Mouse (Mus musculus): Measurements from ENCODE around the gene Il23a.
"Not testable (repeated sequence)": the region's sequence is repeated elsewhere in the genome, so short reads cannot be mapped to it uniquely, and the experiment has no call there.

Il23a gene
- long read RNA-seq, experiment 1, result 0 reads
- long read RNA-seq, experiment 2, result 0 reads

DNA sequence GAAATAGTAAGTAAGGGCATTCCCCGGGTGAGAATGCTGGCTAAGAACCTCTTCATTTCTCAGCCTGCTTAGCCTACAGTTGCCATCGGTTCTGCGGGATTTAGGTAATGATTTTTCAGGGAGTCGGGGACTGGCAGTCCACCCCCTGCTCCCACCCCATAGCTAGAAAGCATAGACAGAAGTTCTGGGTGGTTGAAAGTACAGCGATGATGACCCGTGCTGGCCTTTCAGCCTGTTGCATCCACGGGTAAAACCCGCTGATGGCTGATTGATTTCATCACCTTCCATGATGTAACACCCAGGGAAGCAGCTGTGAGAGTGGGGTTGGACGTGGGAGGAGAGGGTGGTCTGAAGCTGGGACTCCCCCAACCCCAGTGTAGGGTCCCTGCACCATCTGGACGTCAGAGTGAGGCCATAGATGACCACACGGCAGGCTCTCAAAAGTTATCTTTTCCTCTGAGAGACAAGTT is at the start of gene Il23a:
Il23a (minus strand) TSS at position 51 of the 470 bp plus-strand sequence.
- intact Hi-C loops (cut with DNase I), result no loop called here

DNA sequence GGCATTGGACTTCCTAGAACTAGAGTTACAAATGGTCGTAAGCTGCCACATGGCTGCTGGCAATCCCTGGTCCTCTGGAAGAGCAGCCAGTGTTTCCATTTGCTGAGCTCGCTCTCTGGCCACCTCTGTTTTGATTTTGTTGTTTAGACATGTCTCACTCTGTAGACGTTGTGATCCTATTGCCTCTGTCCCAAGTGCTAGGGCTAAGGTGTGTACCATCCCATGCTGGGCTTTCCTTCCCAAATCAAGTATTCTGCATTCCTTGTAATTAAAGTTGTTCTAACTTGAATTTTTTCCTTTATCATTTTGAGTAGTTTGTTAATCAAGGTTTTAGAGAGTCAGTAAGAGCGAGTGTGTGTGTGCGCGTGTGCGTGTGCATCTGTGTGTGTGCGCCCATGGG is 49.0 kb upstream of the Il23a start:
- intact Hi-C loops (cut with DNase I), result no loop called here

DNA sequence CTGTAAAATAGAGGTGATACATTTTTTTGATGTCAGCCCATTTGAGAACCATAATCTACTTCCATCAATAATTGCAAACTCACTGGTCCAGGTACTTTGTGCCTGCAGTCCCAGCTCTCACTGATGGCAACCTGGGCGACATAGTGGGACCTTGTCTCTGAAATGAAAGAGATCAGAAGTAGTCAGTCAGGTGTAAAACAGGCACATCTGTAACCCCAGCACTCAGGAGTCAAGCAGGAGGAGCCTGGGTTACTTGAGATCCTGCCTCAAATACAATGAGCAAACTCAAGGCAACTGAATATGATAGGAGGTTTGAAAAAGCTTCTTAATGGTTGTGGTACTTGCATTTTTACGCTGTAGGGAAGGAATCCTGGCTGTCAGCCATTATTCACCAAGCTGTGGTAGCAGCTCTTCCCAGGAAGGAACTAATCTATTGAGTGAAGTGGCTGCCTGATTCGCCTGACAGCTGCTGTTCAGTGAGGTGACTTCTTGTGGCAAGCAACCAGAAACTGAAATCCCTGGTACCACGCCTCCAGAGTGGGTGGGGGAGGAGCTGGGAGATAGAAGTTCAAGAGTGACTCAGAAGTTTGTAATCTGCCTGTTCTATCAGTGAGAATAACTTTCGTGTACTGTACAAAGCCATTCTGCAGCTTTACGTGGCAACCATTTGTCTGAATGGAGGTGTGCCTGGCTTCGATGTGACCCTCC is 46.2 kb upstream of the Il23a start:
- intact Hi-C loops (cut with DNase I), result no loop called here

DNA sequence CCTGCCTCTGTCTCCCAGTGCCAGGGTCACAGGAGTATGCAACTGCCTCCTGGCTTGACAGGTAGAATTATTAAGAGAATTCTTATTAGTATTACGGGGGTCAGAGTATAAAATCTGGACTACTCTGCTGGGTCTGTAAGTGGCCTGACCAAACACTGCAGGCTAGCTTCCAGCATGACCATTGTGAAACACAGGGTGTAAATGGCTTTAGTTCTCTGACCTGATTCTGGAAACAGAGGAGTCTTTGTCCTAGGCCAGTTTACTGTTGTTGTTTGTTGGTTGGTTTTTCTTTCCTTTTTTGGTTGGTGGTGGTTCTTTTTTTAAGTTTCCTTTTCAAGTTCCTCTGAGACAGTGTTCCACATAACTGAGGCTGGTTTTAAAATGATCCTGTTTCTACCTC is 44.9 kb upstream of the Il23a start:
- intact Hi-C loops (cut with DNase I), result no loop called here

DNA sequence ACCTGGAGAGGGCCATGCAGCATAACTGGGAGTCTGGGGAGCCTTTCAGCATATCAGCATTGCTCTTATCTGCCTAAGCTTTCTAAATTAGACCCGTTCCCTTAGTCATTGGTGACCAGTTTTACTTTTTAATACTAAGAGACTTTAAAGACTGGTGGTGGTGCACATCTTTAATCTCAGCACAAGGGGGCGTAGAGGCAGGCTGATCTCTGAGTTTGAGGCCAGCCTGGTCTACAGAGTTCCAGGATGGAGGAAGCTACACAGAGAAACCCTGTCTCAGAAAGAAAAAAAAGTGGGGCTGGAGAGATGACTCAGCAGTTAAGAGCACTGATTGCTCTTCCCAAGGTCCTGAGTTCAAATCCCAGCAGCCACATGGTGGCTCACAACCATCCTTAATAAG is 41.7 kb upstream of the Il23a start:
- intact Hi-C loops (cut with DNase I), result no loop called here

- intact Hi-C loops (cut with DNase I), result loop anchor here (5.0 kb wide), 2 partner anchors 33 to 118 kb away; partner anchors contain the start of gene Smarcc2
Measured at GRCm38 (mm10) chr10:128338948-128339347, 40.4 kb upstream of the Il23a start.

DNA sequence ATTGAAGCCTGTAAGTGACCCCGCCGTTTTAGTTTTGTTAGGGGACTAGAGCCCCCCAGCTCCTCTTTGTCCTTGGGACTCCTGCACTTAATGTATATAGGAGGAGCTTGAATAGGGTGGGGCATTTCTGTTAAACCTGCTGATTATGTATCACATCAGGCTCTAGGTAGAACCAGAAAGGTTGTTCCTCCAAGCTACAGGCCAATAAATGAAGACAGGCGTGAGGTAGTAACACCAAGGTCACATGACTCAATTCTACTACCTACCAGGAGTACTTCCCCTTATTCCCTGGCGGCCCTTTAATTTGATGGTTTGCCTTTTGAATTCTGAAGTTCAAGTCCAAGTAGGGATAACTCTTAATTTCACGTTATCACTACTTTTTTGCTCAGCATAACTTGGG is 39.9 kb upstream of the Il23a start:
- intact Hi-C loops (cut with DNase I), result loop anchor here (5.0 kb wide), 2 partner anchors 34 to 119 kb away; partner anchors contain the start of gene Smarcc2

DNA sequence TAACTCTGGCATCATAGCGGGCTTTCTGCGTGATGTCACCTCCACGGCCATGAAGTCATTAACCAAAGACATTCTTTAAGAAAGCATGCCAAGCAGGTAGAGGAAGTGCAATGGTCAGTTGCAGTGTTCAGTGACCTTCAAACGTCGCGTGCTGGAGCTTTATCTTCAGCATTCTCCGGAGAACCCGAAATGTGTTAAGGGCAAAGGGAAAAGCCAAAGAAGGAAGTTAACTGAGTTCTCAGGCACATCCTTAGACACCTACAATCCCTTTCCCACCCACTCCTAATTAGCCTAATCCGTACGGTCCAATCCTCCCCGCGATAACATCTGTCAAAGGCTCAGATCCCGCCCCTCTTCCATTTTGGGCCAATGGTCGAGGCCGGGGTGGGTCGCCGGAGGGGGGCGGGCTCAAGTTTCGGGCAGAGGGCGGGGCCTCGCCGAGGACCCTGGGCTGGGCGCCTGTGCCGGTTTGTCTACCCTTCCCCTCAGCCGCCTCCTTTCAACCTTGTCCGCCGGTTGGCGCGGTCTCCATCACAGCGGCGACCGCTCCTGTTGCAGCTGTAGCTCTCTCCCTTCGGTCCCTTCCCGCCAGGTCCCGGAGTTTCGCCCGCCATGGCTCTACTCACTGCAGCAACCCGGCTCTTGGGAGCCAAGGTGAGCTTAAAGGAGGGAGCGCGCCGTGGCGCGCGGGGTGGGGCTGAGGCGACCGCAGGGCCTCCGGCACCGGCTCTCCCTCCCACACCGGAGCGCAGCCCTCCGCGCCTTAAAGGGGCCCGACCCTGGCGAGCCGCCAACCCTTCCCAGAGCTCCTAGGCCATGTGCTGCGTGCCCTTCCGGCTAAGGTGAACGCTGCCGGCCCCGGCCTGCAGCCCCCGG is 39.0 kb upstream of the Il23a start, which contains the start of gene Cs:
Cs (plus strand) TSS at position 429 of the 876 bp plus-strand sequence.
- intact Hi-C loops (cut with DNase I), result loop anchor here (5.0 kb wide), 2 partner anchors 35 to 120 kb away; partner anchors contain the start of gene Smarcc2

GRCm38 (mm10) chr10:128336597-128336996 is 38.0 kb upstream of the Il23a start:
- intact Hi-C loops (cut with DNase I), result loop anchor here (5.0 kb wide), 2 partner anchors 36 to 121 kb away; partner anchors contain the start of gene Smarcc2

DNA sequence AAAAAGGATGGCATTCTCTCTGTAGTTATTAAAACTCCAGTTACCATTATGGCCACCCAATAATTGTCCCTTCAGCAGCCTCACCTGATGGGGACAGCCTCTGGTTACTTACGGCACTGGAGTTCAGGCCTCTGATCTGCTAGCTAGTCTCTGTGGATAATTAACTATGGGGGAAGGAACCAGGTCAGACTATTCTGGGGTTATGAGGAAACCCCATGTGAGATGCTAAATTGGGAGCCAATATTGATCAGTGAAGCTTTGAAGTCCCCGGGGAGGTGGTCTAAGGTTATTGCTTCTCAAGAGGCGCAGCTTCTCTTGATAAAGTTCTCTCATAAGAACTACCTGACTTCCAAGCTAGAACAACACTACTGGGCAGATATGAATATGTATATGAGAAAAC is 37.6 kb upstream of the Il23a start:
- intact Hi-C loops (cut with DNase I), result loop anchor here (5.0 kb wide), 2 partner anchors 36 to 121 kb away; partner anchors contain the start of gene Smarcc2

DNA sequence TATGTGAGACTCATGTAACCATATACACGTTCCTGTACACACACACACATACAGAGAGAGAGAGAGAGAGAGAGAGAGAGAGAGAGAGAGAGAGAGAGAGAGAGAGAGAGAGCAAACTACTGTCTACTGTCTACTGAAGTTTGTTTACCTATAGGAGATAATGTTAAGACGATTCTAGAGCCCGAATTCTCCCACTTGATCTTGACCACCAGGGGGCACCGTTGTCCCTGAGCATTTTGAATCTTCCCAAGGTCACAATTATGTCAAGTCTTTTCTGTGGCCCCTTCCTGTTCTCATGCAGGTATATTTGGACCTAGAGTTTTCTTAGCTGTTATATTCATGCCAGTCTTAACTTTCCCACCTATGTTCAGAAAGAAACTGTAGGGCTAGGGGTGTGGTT is 37.0 kb upstream of the Il23a start:
- intact Hi-C loops (cut with DNase I), result loop anchor here (5.0 kb wide), 2 partner anchors 37 to 122 kb away; partner anchors contain the start of gene Smarcc2

DNA sequence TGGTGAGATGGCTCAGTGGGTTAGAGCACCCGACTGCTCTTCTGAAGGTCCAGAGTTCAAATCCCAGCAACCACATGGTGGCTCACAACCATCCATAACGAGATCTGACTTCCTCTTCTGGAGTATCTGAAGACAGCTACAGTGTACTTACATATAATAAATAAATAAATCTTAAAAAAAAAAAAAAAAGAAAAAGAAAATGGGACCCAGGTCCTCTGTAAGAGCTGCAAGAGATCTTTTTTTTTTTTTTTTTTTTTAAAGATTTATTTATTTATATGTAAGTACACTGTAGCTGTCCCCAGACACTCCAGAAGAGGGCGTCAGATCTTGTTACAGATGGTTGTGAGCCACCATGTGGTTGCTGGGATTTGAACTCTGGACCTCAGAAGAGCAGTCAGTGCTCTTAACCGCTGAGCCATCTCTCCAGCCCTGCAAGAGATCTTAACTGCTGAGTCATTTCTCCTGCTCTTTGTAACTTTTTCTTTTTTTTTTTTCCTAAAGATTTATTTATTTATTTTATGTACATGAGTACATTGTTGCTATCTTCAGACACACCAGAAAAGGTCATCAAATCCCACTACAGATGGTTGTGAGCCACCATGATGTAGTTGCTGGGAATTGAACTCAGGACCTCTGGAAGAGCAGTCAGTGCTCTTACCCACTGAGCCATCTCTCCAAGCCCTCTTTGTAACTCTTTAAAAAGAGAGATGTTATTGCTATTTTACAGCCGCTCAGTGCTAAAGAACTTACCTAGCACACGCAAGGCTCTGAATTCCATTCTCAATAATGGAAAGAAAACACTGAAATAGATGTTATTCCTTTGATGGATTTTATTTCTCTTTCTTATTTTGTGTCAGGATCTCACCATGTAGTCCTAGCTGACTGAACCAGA is 34.1 kb upstream of the Il23a start:
- intact Hi-C loops (cut with DNase I), result not testable (repeated sequence)

GRCm38 (mm10) chr10:128327610-128328009 is 29.1 kb upstream of the Il23a start:
- intact Hi-C loops (cut with DNase I), result no loop called here

GRCm38 (mm10) chr10:128326825-128327224 is 28.3 kb upstream of the Il23a start:
- intact Hi-C loops (cut with DNase I), result no loop called here

- intact Hi-C loops (cut with DNase I), result no loop called here
Measured at GRCm38 (mm10) chr10:128323516-128323915, 25.0 kb upstream of the Il23a start.

GRCm38 (mm10) chr10:128322141-128323108 is 23.9 kb upstream of the Il23a start, which contains the start of gene Cnpy2:
Gene Cnpy2 (plus strand): TSS chr10:128322459.
- intact Hi-C loops (cut with DNase I), result no loop called here

- intact Hi-C loops (cut with DNase I), result no loop called here
Measured at GRCm38 (mm10) chr10:128321641-128322040, 23.1 kb upstream of the Il23a start.

- intact Hi-C loops (cut with DNase I), result no loop called here
Measured at GRCm38 (mm10) chr10:128315578-128315977, 17.0 kb upstream of the Il23a start.

DNA sequence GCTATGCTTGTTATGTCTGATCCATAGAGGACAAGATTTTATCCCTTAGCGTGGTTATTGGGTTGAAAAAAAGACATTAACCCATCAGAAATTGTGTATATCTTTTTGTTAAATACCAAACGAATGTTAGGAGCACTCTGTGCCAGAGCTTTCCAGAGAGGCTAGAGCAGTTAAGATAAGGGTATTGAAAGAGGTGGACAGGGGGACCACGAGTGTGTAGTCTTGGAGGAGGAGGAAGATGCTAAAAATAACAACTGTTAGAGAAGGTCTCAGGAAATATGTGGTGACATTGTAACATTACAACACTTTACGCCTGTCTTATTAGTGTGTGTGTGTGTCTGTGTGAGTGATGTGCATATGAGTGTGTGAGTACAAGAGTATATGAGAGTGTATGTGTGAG is 12.3 kb upstream of the Il23a start:
- intact Hi-C loops (cut with DNase I), result no loop called here
